21 mouse cellular contexts compared by ENCODE assay signal in the genomic region with DNA sequence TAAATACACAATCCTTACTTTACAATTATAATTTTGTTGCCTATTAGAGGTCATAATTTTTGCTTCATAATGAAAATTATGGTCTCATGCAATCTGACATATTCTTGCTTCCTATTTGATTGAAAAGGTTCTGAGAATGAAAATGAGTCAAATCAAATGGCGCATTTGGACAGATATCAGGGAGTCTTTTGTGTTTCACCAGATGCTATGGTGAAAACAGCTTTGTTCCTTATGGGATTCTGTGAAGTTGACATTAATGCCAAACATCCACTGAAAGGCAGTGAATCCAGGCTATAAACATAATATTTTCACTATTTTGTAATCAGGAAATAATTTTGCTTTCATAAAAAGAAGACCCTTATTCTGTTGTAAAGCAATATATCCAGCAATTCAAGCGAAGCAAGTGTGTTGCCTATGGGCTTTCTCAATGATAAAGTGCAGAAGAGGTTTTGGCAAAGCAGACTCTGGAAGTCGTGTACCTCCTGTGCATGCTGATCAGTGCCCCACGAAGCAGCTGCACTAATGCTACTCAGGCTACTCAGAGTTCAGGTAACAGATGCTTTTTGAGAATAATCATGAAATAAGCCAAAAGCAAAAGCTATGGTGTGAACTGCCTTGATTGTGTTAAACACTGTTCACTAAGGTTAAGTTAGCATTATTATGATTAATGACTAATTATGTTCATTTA.
DNase-seq lines count a peak whose midpoint lies in the region; ATAC-seq and TF ChIP-seq lines count a peak whose summit lies in the region.
"Had no signal": no experiment of that assay in that cellular context is flagged by ENCODE, and none has a peak within 500 bp of the region (broad histone marks: within the 10 kb centered on the region; RNA-seq: fewer than 3 reads in every experiment).

No protein-coding gene starts in this region.

- H3K4me3 ChIP-seq in forebrain, embryonic 13.5 days: no peak overlapping the region
- no peak overlapping the region for H3K4me3 ChIP-seq in forebrain, embryonic 11.5 days (ENCODE audit: low read depth, low read length)
- H3K4me3 ChIP-seq in hindbrain, postnatal 0 days (ENCODE audit: low read length): no peak overlapping the region
- H3K4me3 ChIP-seq in hindbrain, embryonic 14.5 days (replicated peaks; ENCODE audit: low read length): no peak overlapping the region
- H3K4me3 ChIP-seq in forebrain, postnatal 0 days (ENCODE audit: low read depth, low read length): no peak overlapping the region
- H3K4me3 ChIP-seq: embryonic facial prominence, embryonic 15.5 days; erythroblast, embryonic 14.5 days; heart, embryonic 10.5 days; hindbrain, embryonic 12.5 days had no signal

- no peak overlapping the region for H3K27ac ChIP-seq in forebrain, embryonic 13.5 days
- H3K27ac ChIP-seq in forebrain, embryonic 11.5 days (ENCODE audit: low read depth, low read length): no peak overlapping the region
- H3K27ac ChIP-seq in hindbrain, postnatal 0 days: no peak overlapping the region
- H3K27ac ChIP-seq in hindbrain, embryonic 14.5 days: no peak overlapping the region
- no peak overlapping the region for H3K27ac ChIP-seq in forebrain, postnatal 0 days (ENCODE audit: low read depth, low read length)
- H3K27ac ChIP-seq: embryonic facial prominence, embryonic 15.5 days; heart, embryonic 10.5 days; hindbrain, embryonic 12.5 days had no signal

- H3K4me2 ChIP-seq in forebrain, embryonic 13.5 days: no peak overlapping the region
- H3K4me2 ChIP-seq in forebrain, embryonic 11.5 days (ENCODE audit: low read depth, low read length, severe bottlenecking): no peak overlapping the region
- no peak overlapping the region for H3K4me2 ChIP-seq in hindbrain, postnatal 0 days (ENCODE audit: low read depth, low read length)
- H3K4me2 ChIP-seq in hindbrain, embryonic 14.5 days (replicated peaks): no peak overlapping the region
- H3K4me2 ChIP-seq in forebrain, postnatal 0 days (ENCODE audit: low read depth): no peak overlapping the region
- H3K4me2 ChIP-seq: embryonic facial prominence, embryonic 15.5 days; hindbrain, embryonic 12.5 days had no signal

- peak; percentile 80 for ATAC-seq in forebrain, embryonic 13.5 days
- no peak for ATAC-seq in forebrain, embryonic 11.5 days (replicated peaks; ENCODE audit: low FRiP score)
- ATAC-seq in hindbrain, postnatal 0 days: no peak
- no peak for ATAC-seq in hindbrain, embryonic 14.5 days (ENCODE audit: low FRiP score)
- ATAC-seq in forebrain, postnatal 0 days: peak; percentile 34; the same call in 1 of the 2 replicates
- ATAC-seq: inflammation-experienced regulatory T-cells, adult 6 months; intestine, postnatal 0 days had no signal

- no peaks in the 10 kb centered on the region for H3K9me3 ChIP-seq in forebrain, embryonic 13.5 days (replicated peaks)
- H3K9me3 ChIP-seq in forebrain, embryonic 11.5 days (ENCODE audit: control insufficient read depth, low read length): no peaks in the 10 kb centered on the region
- H3K9me3 ChIP-seq in hindbrain, postnatal 0 days (ENCODE audit: low read length): no peaks in the 10 kb centered on the region
- no peaks in the 10 kb centered on the region for H3K9me3 ChIP-seq in hindbrain, embryonic 14.5 days (ENCODE audit: control insufficient read depth, low read length)
- no peaks in the 10 kb centered on the region for H3K9me3 ChIP-seq in forebrain, postnatal 0 days (ENCODE audit: low read length)
- H3K9me3 ChIP-seq: embryonic facial prominence, embryonic 15.5 days; heart, embryonic 10.5 days; hindbrain, embryonic 12.5 days had no signal

- H3K4me1 ChIP-seq in forebrain, embryonic 13.5 days: no peaks in the 10 kb centered on the region
- H3K4me1 ChIP-seq in forebrain, embryonic 11.5 days (replicated peaks; ENCODE audit: control insufficient read depth, insufficient read depth, low read length): no peaks in the 10 kb centered on the region
- H3K4me1 ChIP-seq in hindbrain, postnatal 0 days (ENCODE audit: insufficient read depth, low read length): no peaks in the 10 kb centered on the region
- H3K4me1 ChIP-seq in hindbrain, embryonic 14.5 days (replicated peaks; ENCODE audit: control insufficient read depth, insufficient read depth, low read length): no peaks in the 10 kb centered on the region
- H3K4me1 ChIP-seq in forebrain, postnatal 0 days (ENCODE audit: insufficient read depth): peaks cover 4% of the 10 kb centered on the region; the same call in 1 of the 2 replicates
- H3K4me1 ChIP-seq: embryonic facial prominence, embryonic 15.5 days; heart, embryonic 10.5 days; hindbrain, embryonic 12.5 days had no signal

- no peaks in the 10 kb centered on the region for H3K27me3 ChIP-seq in forebrain, embryonic 13.5 days
- H3K27me3 ChIP-seq in forebrain, embryonic 11.5 days (ENCODE audit: control insufficient read depth, insufficient read depth, low read length): no peaks in the 10 kb centered on the region
- H3K27me3 ChIP-seq in hindbrain, postnatal 0 days (ENCODE audit: insufficient read depth, low read length): no peaks in the 10 kb centered on the region
- H3K27me3 ChIP-seq in hindbrain, embryonic 14.5 days (ENCODE audit: control insufficient read depth, insufficient read depth, low read length): no peaks in the 10 kb centered on the region
- no peaks in the 10 kb centered on the region for H3K27me3 ChIP-seq in forebrain, postnatal 0 days (ENCODE audit: insufficient read depth, low read length)
- H3K27me3 ChIP-seq: embryonic facial prominence, embryonic 15.5 days; hindbrain, embryonic 12.5 days had no signal

- H3K36me3 ChIP-seq in forebrain, embryonic 13.5 days (ENCODE audit: poor library complexity, severe bottlenecking): no peaks in the 10 kb centered on the region
- H3K36me3 ChIP-seq in forebrain, embryonic 11.5 days (ENCODE audit: control insufficient read depth, insufficient read depth, low read length): no peaks in the 10 kb centered on the region
- H3K36me3 ChIP-seq in hindbrain, postnatal 0 days (ENCODE audit: insufficient read depth, low read length): no peaks in the 10 kb centered on the region
- H3K36me3 ChIP-seq in hindbrain, embryonic 14.5 days (replicated peaks; ENCODE audit: control insufficient read depth, insufficient read depth): no peaks in the 10 kb centered on the region
- H3K36me3 ChIP-seq in forebrain, postnatal 0 days (ENCODE audit: insufficient read depth): no peaks in the 10 kb centered on the region
- H3K36me3 ChIP-seq: embryonic facial prominence, embryonic 15.5 days; heart, embryonic 10.5 days; hindbrain, embryonic 12.5 days had no signal

- TF ChIP-seq CTCF in hindbrain, postnatal 0 days (IDR thresholded peaks at IDR 0.05; ENCODE audit: low read depth): no peak
- no peak for TF ChIP-seq CTCF in forebrain, postnatal 0 days (IDR thresholded peaks at IDR 0.05; ENCODE audit: low read depth)

- 67% methylated on average over 4 of the region's 4 CpGs for WGBS in forebrain, embryonic 13.5 days
- 83% methylated on average over 4 of the region's 4 CpGs for WGBS in forebrain, embryonic 11.5 days
- 46% methylated on average over 4 of the region's 4 CpGs for WGBS in hindbrain, postnatal 0 days
- 65% methylated on average over 4 of the region's 4 CpGs for WGBS in hindbrain, embryonic 14.5 days
- WGBS in forebrain, postnatal 0 days: 38% methylated on average over 4 of the region's 4 CpGs

- H3K9ac ChIP-seq in forebrain, embryonic 13.5 days: no peak overlapping the region
- H3K9ac ChIP-seq in forebrain, embryonic 11.5 days (ENCODE audit: low read length): no peak overlapping the region
- H3K9ac ChIP-seq in hindbrain, postnatal 0 days (replicated peaks; ENCODE audit: low read length): no peak overlapping the region
- H3K9ac ChIP-seq in hindbrain, embryonic 14.5 days: no peak overlapping the region
- H3K9ac ChIP-seq in forebrain, postnatal 0 days: no peak overlapping the region
- H3K9ac ChIP-seq: embryonic facial prominence, embryonic 15.5 days; hindbrain, embryonic 12.5 days had no signal

- DNase-seq in forebrain, embryonic 11.5 days (ENCODE audit: low spot score): no peak
- peak; percentile 24 for DNase-seq in hindbrain, postnatal 0 days (ENCODE audit: low spot score)
- no peak for DNase-seq in hindbrain, embryonic 14.5 days (ENCODE audit: low spot score)
- peak; percentile 5 for DNase-seq in brain, adult 2 months (ENCODE audit: low read depth, low spot score)
- peak; percentile 36 for DNase-seq in forebrain, postnatal 0 days
- DNase-seq in right cerebral cortex, postnatal 10 days (ENCODE audit: low spot score in 2 of 2): no peak
- DNase-seq: adrenal gland, postnatal 10 days; cerebellum, adult 18-20 months; cerebellum, postnatal 14 days; embryo, embryonic 11 days; gastrocnemius, postnatal 10 days; heart, adult 18-20 months; heart, postnatal 10 days; heart, postnatal 4 days had no signal

Comparison
In these comparisons a context has a peak if more than half of its experiments do, and no peak if none do; other contexts are left out.
1. ATAC-seq: peak in forebrain, embryonic 13.5 days (single experiment) and forebrain, postnatal 0 days (single experiment); none in forebrain, embryonic 11.5 days (single experiment), hindbrain, postnatal 0 days (single experiment) and hindbrain, embryonic 14.5 days (single experiment).
2. DNase-seq: peak in hindbrain, postnatal 0 days (single experiment), brain, adult 2 months (single experiment) and forebrain, postnatal 0 days (single experiment); none in forebrain, embryonic 11.5 days (single experiment), hindbrain, embryonic 14.5 days (single experiment) and right cerebral cortex, postnatal 10 days (0 of 2).